Mouse (Mus musculus) ES-E14 (cell line): ENCODE results near the gene Spon1.

Experiments used
- CHD2 ChIP-seq: IDR thresholded peaks from 2 replicates; pipeline ENCODE4 v1.6.1; 2014; ENCODE audit warnings: mild to moderate bottlenecking, low read depth, low read length, inconsistent platforms
- ZNF384 ChIP-seq: IDR thresholded peaks from 2 replicates; pipeline ENCODE4 v1.6.1; 2012; ENCODE audit warnings: low read depth, low read length, inconsistent platforms

DNA sequence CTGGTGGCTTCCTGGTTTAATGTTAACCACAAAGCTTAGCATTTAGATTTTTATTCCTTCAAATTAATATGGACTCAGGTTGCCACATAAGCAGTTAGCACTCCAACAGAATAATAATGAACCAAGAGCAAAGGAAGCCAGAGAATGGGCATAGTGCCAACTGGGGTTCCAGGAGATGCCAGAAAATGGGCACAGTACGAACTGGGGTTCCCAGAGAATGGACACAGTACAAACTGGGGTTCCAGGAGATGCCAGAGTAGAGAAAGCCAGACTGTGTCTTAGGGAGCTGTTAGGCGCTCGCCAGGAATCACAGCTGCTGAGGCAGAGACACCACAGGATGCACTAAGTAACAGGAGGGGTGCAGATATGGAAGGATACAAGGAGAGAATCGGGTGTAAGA, 271.4 kb downstream of the Spon1 start:
- TF ChIP-seq ZNF384: no peak
- TF ChIP-seq CHD2: no peak
